Mouse (Mus musculus): Measurements from ENCODE around the gene Gm10577. TPM values are rescaled to one million over a fixed set of nuclear protein-coding genes. Genes with fewer than 3 reads are reported as not detected.

Gene Gm10577
- polyA plus RNA-seq, 1 experiment: not detected

DNA sequence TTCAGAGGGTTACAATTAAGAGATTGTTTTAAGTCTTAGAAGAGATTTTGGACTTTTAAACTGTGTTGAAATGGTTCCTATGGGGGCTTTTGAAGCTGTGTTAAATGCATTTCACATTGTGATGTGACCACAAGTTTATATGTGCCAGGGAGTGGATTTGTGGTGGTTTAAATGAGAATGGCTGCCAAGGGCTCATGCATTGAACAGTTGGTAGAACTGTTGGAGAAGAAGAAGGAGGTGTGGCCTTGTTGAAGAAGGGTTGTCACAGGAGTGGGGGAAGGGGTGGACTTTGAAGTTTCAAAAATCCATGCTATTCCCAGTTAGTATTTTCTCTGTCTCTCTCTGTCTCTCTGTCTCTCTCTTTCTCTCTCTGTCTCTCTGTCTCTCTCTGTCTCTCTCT is 23.7 kb upstream of the Gm10577 start:
- TF ChIP-seq POLR2A (IDR thresholded peaks at IDR 0.05; ENCODE audit: insufficient read depth, low read length): no peak
- TF ChIP-seq CTCF (IDR thresholded peaks at IDR 0.05; ENCODE audit: low read depth, low read length): no peak
- no peak for TF ChIP-seq EP300 (IDR thresholded peaks at IDR 0.05; ENCODE audit: insufficient read depth, low read depth, low read length)
- Histone ChIP-seq H3K4me3 (ENCODE audit: low read depth, low read length) (no peak overlapping the region), H3K27ac (ENCODE audit: insufficient read depth, low read length) (no peak overlapping the region), H3K27me3 (ENCODE audit: control insufficient read depth, insufficient read depth, low read length, poor library complexity, severe bottlenecking) (no peaks in the 10 kb centered on the region), H3K9me3 (replicated peaks; ENCODE audit: control insufficient read depth, insufficient read depth, low read length, poor library complexity, severe bottlenecking) (no peaks in the 10 kb centered on the region), H3K36me3 (ENCODE audit: control insufficient read depth, insufficient read depth, low read length, poor library complexity, severe bottlenecking) (no peaks in the 10 kb centered on the region), H3K4me1 (ENCODE audit: control insufficient read depth, insufficient read depth, low read length) (no peaks in the 10 kb centered on the region), H3K9ac (ENCODE audit: low read depth, poor library complexity, severe bottlenecking) (no peak overlapping the region)

DNA sequence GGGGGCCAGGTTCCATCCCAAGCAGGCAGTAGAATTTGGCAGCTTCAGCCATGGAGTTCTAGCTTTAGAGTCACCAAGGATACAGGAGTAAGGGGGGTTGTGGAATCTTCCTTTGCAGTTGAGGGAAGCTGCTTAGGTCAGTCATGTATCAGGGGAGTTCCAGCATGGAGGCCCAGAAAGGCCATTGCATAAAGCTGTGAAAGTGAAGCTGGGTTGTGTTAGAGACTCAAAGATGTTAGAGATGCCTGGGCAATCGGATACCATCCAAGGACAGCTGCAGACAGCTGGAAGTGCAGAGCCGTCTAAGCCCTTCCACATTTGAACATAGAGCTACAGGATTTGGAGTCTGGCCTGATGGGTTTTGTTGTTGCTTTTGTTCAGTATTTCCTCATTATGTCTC is 23.2 kb upstream of the Gm10577 start:
- Histone ChIP-seq H3K9ac (ENCODE audit: low read depth, poor library complexity, severe bottlenecking) (no peak overlapping the region), H3K4me1 (ENCODE audit: control insufficient read depth, insufficient read depth, low read length) (no peaks in the 10 kb centered on the region)
- TF ChIP-seq CTCF (IDR thresholded peaks at IDR 0.05; ENCODE audit: low read depth, low read length): no peak
- TF ChIP-seq POLR2A (IDR thresholded peaks at IDR 0.05; ENCODE audit: insufficient read depth, low read length): no peak

DNA sequence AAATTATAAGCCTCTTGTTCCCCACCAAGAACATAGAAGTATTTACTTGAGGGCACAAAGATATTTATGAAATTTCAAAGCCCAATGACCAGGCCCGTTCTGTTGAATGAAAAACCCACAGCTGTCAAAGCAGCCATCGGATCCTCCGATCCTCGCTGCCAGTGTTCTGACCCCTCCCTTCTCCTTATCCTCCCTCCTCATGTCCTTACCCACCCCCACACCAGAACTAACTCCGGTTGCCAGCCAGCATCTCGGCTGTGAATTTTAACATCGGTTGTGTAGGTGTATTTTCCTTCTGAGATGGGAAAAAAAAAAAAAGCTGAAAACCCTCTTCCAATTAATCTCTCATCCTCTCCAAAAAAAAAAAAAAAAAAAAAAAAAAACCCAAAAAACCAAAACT is 16.7 kb upstream of the Gm10577 start:
- no peak overlapping the region for H3K27ac ChIP-seq (ENCODE audit: insufficient read depth, low read length)
- no peaks in the 10 kb centered on the region for H3K27me3 ChIP-seq (ENCODE audit: control insufficient read depth, insufficient read depth, low read length, poor library complexity, severe bottlenecking)
- no peak overlapping the region for H3K9ac ChIP-seq (ENCODE audit: low read depth, poor library complexity, severe bottlenecking)
- no peaks in the 10 kb centered on the region for H3K9me3 ChIP-seq (replicated peaks; ENCODE audit: control insufficient read depth, insufficient read depth, low read length, poor library complexity, severe bottlenecking)
- no peaks in the 10 kb centered on the region for H3K4me1 ChIP-seq (ENCODE audit: control insufficient read depth, insufficient read depth, low read length)
- no peak for TF ChIP-seq EP300 (IDR thresholded peaks at IDR 0.05; ENCODE audit: insufficient read depth, low read depth, low read length)
- TF ChIP-seq CTCF (IDR thresholded peaks at IDR 0.05; ENCODE audit: low read depth, low read length): no peak
- TF ChIP-seq POLR2A (IDR thresholded peaks at IDR 0.05; ENCODE audit: insufficient read depth, low read length): no peak
- no peak overlapping the region for H3K4me3 ChIP-seq (ENCODE audit: low read depth, low read length)
- no peaks in the 10 kb centered on the region for H3K36me3 ChIP-seq (ENCODE audit: control insufficient read depth, insufficient read depth, low read length, poor library complexity, severe bottlenecking)

More for the DNA sequence above, 23.2 kb upstream of the Gm10577 start:
- no peak overlapping the region for H3K4me3 ChIP-seq (ENCODE audit: low read depth, low read length)
- no peaks in the 10 kb centered on the region for H3K27me3 ChIP-seq (ENCODE audit: control insufficient read depth, insufficient read depth, low read length, poor library complexity, severe bottlenecking)
- no peaks in the 10 kb centered on the region for H3K36me3 ChIP-seq (ENCODE audit: control insufficient read depth, insufficient read depth, low read length, poor library complexity, severe bottlenecking)
- no peaks in the 10 kb centered on the region for H3K9me3 ChIP-seq (replicated peaks; ENCODE audit: control insufficient read depth, insufficient read depth, low read length, poor library complexity, severe bottlenecking)
- H3K27ac ChIP-seq (ENCODE audit: insufficient read depth, low read length): no peak overlapping the region

DNA sequence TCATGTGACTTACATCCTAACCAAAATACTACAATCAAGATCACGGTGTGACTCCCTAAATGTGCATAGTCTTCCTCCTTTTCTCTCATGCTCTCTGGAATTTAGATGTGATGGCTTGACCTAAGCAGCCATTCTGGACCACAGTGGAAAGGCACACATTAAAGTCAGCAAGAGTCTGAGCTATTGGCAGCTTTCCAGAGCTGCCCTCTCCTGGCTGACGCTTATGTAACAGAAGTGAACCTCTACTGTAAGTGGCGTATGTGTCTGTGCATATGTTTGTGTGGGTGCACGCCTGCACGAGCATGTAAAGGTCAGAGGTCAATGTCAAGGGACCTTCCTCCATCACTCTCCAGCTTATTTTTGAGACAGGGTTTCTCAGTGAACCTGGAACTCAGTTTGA is 14.6 kb upstream of the Gm10577 start:
- H3K27me3 ChIP-seq (ENCODE audit: control insufficient read depth, insufficient read depth, low read length, poor library complexity, severe bottlenecking): no peaks in the 10 kb centered on the region
- no peak overlapping the region for H3K27ac ChIP-seq (ENCODE audit: insufficient read depth, low read length)
- no peak overlapping the region for H3K9ac ChIP-seq (ENCODE audit: low read depth, poor library complexity, severe bottlenecking)
- TF ChIP-seq CTCF (IDR thresholded peaks at IDR 0.05; ENCODE audit: low read depth, low read length) (no peak), EP300 (IDR thresholded peaks at IDR 0.05; ENCODE audit: insufficient read depth, low read depth, low read length) (no peak), POLR2A (IDR thresholded peaks at IDR 0.05; ENCODE audit: insufficient read depth, low read length) (no peak)
- no peak overlapping the region for H3K4me3 ChIP-seq (ENCODE audit: low read depth, low read length)
- H3K4me1 ChIP-seq (ENCODE audit: control insufficient read depth, insufficient read depth, low read length): no peaks in the 10 kb centered on the region
- no peaks in the 10 kb centered on the region for H3K9me3 ChIP-seq (replicated peaks; ENCODE audit: control insufficient read depth, insufficient read depth, low read length, poor library complexity, severe bottlenecking)
- no peaks in the 10 kb centered on the region for H3K36me3 ChIP-seq (ENCODE audit: control insufficient read depth, insufficient read depth, low read length, poor library complexity, severe bottlenecking)

DNA sequence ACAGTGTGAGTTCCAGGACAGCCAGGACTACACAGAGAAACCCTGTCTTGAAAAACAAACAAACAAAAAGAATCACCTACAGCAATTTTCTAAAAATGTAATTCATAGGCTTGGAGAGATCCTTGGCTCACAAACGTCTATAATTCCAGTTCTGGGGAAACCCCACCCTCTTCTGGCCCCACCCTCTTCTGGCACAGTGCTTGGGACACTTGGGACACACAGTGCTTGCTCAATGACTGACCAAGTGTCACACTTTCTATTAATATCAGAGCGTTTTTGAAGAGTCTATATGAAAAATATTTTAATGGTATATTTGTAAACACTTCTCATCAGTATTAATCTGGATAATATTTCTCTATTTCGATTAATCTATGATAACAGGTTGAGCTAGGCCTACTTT is 12.6 kb upstream of the Gm10577 start:
- H3K4me1 ChIP-seq (ENCODE audit: control insufficient read depth, insufficient read depth, low read length): no peaks in the 10 kb centered on the region
- no peaks in the 10 kb centered on the region for H3K27me3 ChIP-seq (ENCODE audit: control insufficient read depth, insufficient read depth, low read length, poor library complexity, severe bottlenecking)
- H3K4me3 ChIP-seq (ENCODE audit: low read depth, low read length): no peak overlapping the region
- no peak overlapping the region for H3K27ac ChIP-seq (ENCODE audit: insufficient read depth, low read length)
- no peaks in the 10 kb centered on the region for H3K36me3 ChIP-seq (ENCODE audit: control insufficient read depth, insufficient read depth, low read length, poor library complexity, severe bottlenecking)
- no peak for TF ChIP-seq EP300 (IDR thresholded peaks at IDR 0.05; ENCODE audit: insufficient read depth, low read depth, low read length)
- TF ChIP-seq POLR2A (IDR thresholded peaks at IDR 0.05; ENCODE audit: insufficient read depth, low read length): no peak
- TF ChIP-seq CTCF (IDR thresholded peaks at IDR 0.05; ENCODE audit: low read depth, low read length): no peak
- H3K9ac ChIP-seq (ENCODE audit: low read depth, poor library complexity, severe bottlenecking): no peak overlapping the region
- H3K9me3 ChIP-seq (replicated peaks; ENCODE audit: control insufficient read depth, insufficient read depth, low read length, poor library complexity, severe bottlenecking): no peaks in the 10 kb centered on the region

DNA sequence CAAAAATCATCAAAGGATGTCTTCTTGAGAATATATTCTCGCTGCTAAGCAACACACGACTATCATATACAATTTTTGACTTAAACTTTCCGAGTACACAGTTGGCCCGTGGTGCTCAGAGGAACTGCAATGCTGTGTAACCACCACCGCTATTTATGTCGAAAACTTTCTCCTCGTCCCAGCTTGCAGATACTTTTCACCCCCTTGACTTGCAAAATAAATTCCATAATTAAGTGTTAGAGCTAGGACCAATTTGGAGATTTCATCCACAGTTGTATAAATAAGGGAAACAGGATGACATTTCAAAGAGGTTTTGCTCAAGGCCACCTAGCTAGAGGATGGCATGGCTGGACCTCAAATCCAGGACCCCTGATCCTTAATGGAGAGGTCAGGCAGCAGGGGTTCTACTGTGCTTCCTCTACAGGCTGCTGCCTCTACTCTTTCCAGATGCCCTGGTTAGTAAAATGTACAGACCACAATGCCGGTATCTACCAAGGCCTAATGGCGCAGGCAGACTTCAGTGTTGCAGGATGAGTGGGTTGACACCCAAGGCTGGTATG is 7.4 kb upstream of the Gm10577 start:
- Histone ChIP-seq H3K4me3 (ENCODE audit: low read depth, low read length) (no peak overlapping the region), H3K36me3 (ENCODE audit: control insufficient read depth, insufficient read depth, low read length, poor library complexity, severe bottlenecking) (no peaks in the 10 kb centered on the region), H3K27me3 (ENCODE audit: control insufficient read depth, insufficient read depth, low read length, poor library complexity, severe bottlenecking) (no peaks in the 10 kb centered on the region), H3K9ac (ENCODE audit: low read depth, poor library complexity, severe bottlenecking) (no peak overlapping the region), H3K4me1 (ENCODE audit: control insufficient read depth, insufficient read depth, low read length) (no peaks in the 10 kb centered on the region), H3K9me3 (replicated peaks; ENCODE audit: control insufficient read depth, insufficient read depth, low read length, poor library complexity, severe bottlenecking) (peaks cover 6% of the 10 kb centered on the region; the same call in 1 of the 2 replicates), H3K27ac (ENCODE audit: insufficient read depth, low read length) (no peak overlapping the region)
- TF ChIP-seq EP300 (IDR thresholded peaks at IDR 0.05; ENCODE audit: insufficient read depth, low read depth, low read length) (no peak), POLR2A (IDR thresholded peaks at IDR 0.05; ENCODE audit: insufficient read depth, low read length) (no peak), CTCF (IDR thresholded peaks at IDR 0.05; ENCODE audit: low read depth, low read length) (no peak)
